Mouse (Mus musculus): ENCODE measurements around the gene Tlx2.

- TF ChIP-seq CTCF (conservative IDR thresholded peaks at IDR 0.05; ENCODE audit: insufficient read depth, insufficient read length, low read depth, low read length): peak; percentile 29; the same call in 1 of the 2 replicates
- peak; percentile 13 for TF ChIP-seq POLR2A (IDR thresholded peaks at IDR 0.05; ENCODE audit: low read depth, low read length)
Observed at GRCm38 (mm10) chr6:83101688-83102556, 31.8 kb upstream of the Tlx2 start.
